Mouse (Mus musculus): ENCODE data around the gene Cd2. TPM values are rescaled to one million over a fixed set of nuclear protein-coding genes. Genes with fewer than 3 reads are reported as not detected.

Gene Cd2
- polyA plus RNA-seq, 1 experiment from 2014 or later: 0.17 TPM

DNA sequence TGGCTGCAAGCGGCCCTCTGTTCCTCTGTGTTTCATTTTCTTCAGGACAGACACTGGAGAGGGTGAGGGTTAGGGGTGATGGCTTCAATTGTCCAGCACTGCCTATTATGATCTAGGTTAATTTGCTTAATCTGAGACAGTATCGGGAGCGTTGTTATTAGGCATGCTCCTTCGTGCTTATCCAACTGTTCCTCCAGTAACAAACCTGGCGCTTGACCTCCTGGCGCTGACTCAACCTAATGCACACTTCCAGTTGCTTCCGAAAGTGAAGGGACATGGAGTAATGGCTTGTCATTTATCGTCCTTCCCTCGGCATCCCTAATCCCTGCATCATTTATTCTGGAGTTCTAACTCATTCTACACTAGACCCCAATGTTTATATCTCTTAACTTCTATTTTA lies 46.9 kb downstream of the Cd2 start:
- 77% methylated on average over 9 of the region's 9 CpGs for WGBS
- no peak for ATAC-seq (ENCODE audit: low read depth)
- H3K36me3 ChIP-seq (ENCODE audit: control insufficient read depth, insufficient read depth, low read length): no peaks in the 10 kb centered on the region
- no peaks in the 10 kb centered on the region for H3K27me3 ChIP-seq (ENCODE audit: control insufficient read depth, insufficient read depth, low read length)
- H3K4me3 ChIP-seq (ENCODE audit: low read depth, low read length): no peak overlapping the region
- H3K9me3 ChIP-seq (ENCODE audit: control insufficient read depth, low read length): no peaks in the 10 kb centered on the region
- H3K27ac ChIP-seq (ENCODE audit: low read depth, low read length): no peak overlapping the region
- H3K9ac ChIP-seq (replicated peaks; ENCODE audit: low read depth, low read length): no peak overlapping the region
- H3K4me1 ChIP-seq (ENCODE audit: control insufficient read depth, insufficient read depth, low read length): peaks cover 15% of the 10 kb centered on the region; the same call in 1 of the 2 replicates
- H3K4me2 ChIP-seq (ENCODE audit: low read depth, low read length): no peak overlapping the region

GRCm38 (mm10) chr3:101239236-101239635 lies 48.5 kb downstream of the Cd2 start:
- no peaks in the 10 kb centered on the region for H3K27me3 ChIP-seq (ENCODE audit: control insufficient read depth, insufficient read depth, low read length)
- 86% methylated on average over 4 of the region's 4 CpGs for WGBS
- H3K9me3 ChIP-seq (ENCODE audit: control insufficient read depth, low read length): no peaks in the 10 kb centered on the region
- no peaks in the 10 kb centered on the region for H3K36me3 ChIP-seq (ENCODE audit: control insufficient read depth, insufficient read depth, low read length)
- no peak overlapping the region for H3K27ac ChIP-seq (ENCODE audit: low read depth, low read length)
- no peak overlapping the region for H3K9ac ChIP-seq (replicated peaks; ENCODE audit: low read depth, low read length)
- H3K4me3 ChIP-seq (ENCODE audit: low read depth, low read length): no peak overlapping the region
- H3K4me2 ChIP-seq (ENCODE audit: low read depth, low read length): no peak overlapping the region
- ATAC-seq (ENCODE audit: low read depth): no peak
- H3K4me1 ChIP-seq (ENCODE audit: control insufficient read depth, insufficient read depth, low read length): peaks cover 15% of the 10 kb centered on the region; the same call in 1 of the 2 replicates

GRCm38 (mm10) chr3:101238695-101239094 lies 49.0 kb downstream of the Cd2 start:
- 84% methylated on average over 6 of the region's 6 CpGs for WGBS

GRCm38 (mm10) chr3:101236995-101237808 lies 50.5 kb downstream of the Cd2 start:
- Histone ChIP-seq H3K4me2 (ENCODE audit: low read depth, low read length) (0 out of 2 replicates have a peak overlapping the region, but pooled peaks have one; percentile 17), H3K36me3 (ENCODE audit: control insufficient read depth, insufficient read depth, low read length) (no peaks in the 10 kb centered on the region), H3K27me3 (ENCODE audit: control insufficient read depth, insufficient read depth, low read length) (no peaks in the 10 kb centered on the region), H3K4me1 (ENCODE audit: control insufficient read depth, insufficient read depth, low read length) (peaks cover 15% of the 10 kb centered on the region; the same call in 1 of the 2 replicates), H3K9ac (replicated peaks; ENCODE audit: low read depth, low read length) (no peak overlapping the region), H3K27ac (ENCODE audit: low read depth, low read length) (peak overlapping the region; percentile 46), H3K4me3 (ENCODE audit: low read depth, low read length) (no peak overlapping the region), H3K9me3 (ENCODE audit: control insufficient read depth, low read length) (no peaks in the 10 kb centered on the region)
- ATAC-seq (ENCODE audit: low read depth): peak; percentile 83
- 15% methylated on average over 16 of the region's 16 CpGs for WGBS

More at GRCm38 (mm10) chr3:101238695-101239094, 49.0 kb downstream of the Cd2 start:
- no peak overlapping the region for H3K9ac ChIP-seq (replicated peaks; ENCODE audit: low read depth, low read length)
- no peak for ATAC-seq (ENCODE audit: low read depth)
- H3K36me3 ChIP-seq (ENCODE audit: control insufficient read depth, insufficient read depth, low read length): no peaks in the 10 kb centered on the region
- H3K4me2 ChIP-seq (ENCODE audit: low read depth, low read length): no peak overlapping the region
- no peak overlapping the region for H3K27ac ChIP-seq (ENCODE audit: low read depth, low read length)
- H3K9me3 ChIP-seq (ENCODE audit: control insufficient read depth, low read length): no peaks in the 10 kb centered on the region
- no peaks in the 10 kb centered on the region for H3K27me3 ChIP-seq (ENCODE audit: control insufficient read depth, insufficient read depth, low read length)
- peaks cover 15% of the 10 kb centered on the region; the same call in 1 of the 2 replicates for H3K4me1 ChIP-seq (ENCODE audit: control insufficient read depth, insufficient read depth, low read length)
- H3K4me3 ChIP-seq (ENCODE audit: low read depth, low read length): no peak overlapping the region

DNA sequence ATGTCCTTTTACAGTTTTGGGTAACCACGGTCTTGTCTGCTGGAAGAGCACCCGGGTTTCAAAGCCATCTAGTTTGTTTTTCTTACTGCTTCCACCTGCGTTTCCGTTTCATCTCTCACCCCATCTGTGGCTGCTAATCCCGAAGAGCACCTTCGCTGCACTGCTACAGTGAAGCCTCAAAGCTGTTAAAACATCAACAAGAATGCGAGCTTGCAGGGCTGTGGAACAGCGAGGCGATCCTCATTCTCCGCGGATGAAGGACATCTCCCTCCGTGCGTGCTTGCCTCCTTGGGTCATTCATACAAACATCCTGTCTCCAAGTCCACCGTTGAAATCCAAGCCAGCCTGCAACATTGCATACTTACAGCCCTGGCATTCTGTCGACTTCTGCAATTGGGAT lies 51.5 kb downstream of the Cd2 start:
- H3K9ac ChIP-seq (replicated peaks; ENCODE audit: low read depth, low read length): peak overlapping the region; percentile 25; the same call in 1 of the 2 replicates
- WGBS: 46% methylated on average over 15 of the region's 15 CpGs
- H3K9me3 ChIP-seq (ENCODE audit: control insufficient read depth, low read length): no peaks in the 10 kb centered on the region
- H3K36me3 ChIP-seq (ENCODE audit: control insufficient read depth, insufficient read depth, low read length): no peaks in the 10 kb centered on the region
- 0 out of 2 replicates have a peak overlapping the region, but pooled peaks have one; percentile 34 for H3K27ac ChIP-seq (ENCODE audit: low read depth, low read length)
- no peak for ATAC-seq (ENCODE audit: low read depth)
- no peaks in the 10 kb centered on the region for H3K27me3 ChIP-seq (ENCODE audit: control insufficient read depth, insufficient read depth, low read length)
- peaks cover 15% of the 10 kb centered on the region; the same call in 1 of the 2 replicates for H3K4me1 ChIP-seq (ENCODE audit: control insufficient read depth, insufficient read depth, low read length)
- H3K4me3 ChIP-seq (ENCODE audit: low read depth, low read length): no peak overlapping the region
- H3K4me2 ChIP-seq (ENCODE audit: low read depth, low read length): no peak overlapping the region

DNA sequence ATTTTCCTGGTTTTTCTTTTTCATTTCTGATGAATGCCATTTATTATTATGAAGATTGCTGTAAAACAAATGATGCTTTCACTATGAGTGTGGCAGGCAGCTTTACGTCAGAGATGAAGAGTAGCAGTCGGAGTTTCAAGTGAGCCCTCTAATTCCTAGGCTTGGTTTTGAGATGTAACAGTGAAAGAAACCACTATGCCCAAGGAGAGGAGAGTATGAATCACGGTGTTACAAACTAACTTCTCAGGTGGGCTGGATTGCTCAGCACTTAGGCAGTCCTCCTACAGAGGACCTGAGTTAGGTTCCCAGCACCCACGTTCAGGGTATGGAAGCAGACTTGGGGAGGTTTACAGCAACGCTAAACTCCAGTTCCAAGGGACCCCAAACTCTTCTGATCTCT lies 52.4 kb downstream of the Cd2 start:
- H3K4me2 ChIP-seq (ENCODE audit: low read depth, low read length): no peak overlapping the region
- no peak overlapping the region for H3K9ac ChIP-seq (replicated peaks; ENCODE audit: low read depth, low read length)
- H3K36me3 ChIP-seq (ENCODE audit: control insufficient read depth, insufficient read depth, low read length): no peaks in the 10 kb centered on the region
- ATAC-seq (ENCODE audit: low read depth): no peak
- WGBS: 90% methylated on average over 5 of the region's 5 CpGs
- no peaks in the 10 kb centered on the region for H3K27me3 ChIP-seq (ENCODE audit: control insufficient read depth, insufficient read depth, low read length)
- H3K4me3 ChIP-seq (ENCODE audit: low read depth, low read length): no peak overlapping the region
- peaks cover 15% of the 10 kb centered on the region; the same call in 1 of the 2 replicates for H3K4me1 ChIP-seq (ENCODE audit: control insufficient read depth, insufficient read depth, low read length)
- H3K27ac ChIP-seq (ENCODE audit: low read depth, low read length): no peak overlapping the region
- H3K9me3 ChIP-seq (ENCODE audit: control insufficient read depth, low read length): no peaks in the 10 kb centered on the region

GRCm38 (mm10) chr3:101233424-101233823 lies 54.3 kb downstream of the Cd2 start:
- peaks cover 15% of the 10 kb centered on the region; the same call in 1 of the 2 replicates for H3K4me1 ChIP-seq (ENCODE audit: control insufficient read depth, insufficient read depth, low read length)
- no peaks in the 10 kb centered on the region for H3K9me3 ChIP-seq (ENCODE audit: control insufficient read depth, low read length)
- no peak overlapping the region for H3K9ac ChIP-seq (replicated peaks; ENCODE audit: low read depth, low read length)
- ATAC-seq (ENCODE audit: low read depth): no peak
- no peak overlapping the region for H3K27ac ChIP-seq (ENCODE audit: low read depth, low read length)
- H3K27me3 ChIP-seq (ENCODE audit: control insufficient read depth, insufficient read depth, low read length): no peaks in the 10 kb centered on the region
- H3K36me3 ChIP-seq (ENCODE audit: control insufficient read depth, insufficient read depth, low read length): no peaks in the 10 kb centered on the region
- 91% methylated on average over 5 of the region's 5 CpGs for WGBS
- H3K4me2 ChIP-seq (ENCODE audit: low read depth, low read length): no peak overlapping the region
- no peak overlapping the region for H3K4me3 ChIP-seq (ENCODE audit: low read depth, low read length)

DNA sequence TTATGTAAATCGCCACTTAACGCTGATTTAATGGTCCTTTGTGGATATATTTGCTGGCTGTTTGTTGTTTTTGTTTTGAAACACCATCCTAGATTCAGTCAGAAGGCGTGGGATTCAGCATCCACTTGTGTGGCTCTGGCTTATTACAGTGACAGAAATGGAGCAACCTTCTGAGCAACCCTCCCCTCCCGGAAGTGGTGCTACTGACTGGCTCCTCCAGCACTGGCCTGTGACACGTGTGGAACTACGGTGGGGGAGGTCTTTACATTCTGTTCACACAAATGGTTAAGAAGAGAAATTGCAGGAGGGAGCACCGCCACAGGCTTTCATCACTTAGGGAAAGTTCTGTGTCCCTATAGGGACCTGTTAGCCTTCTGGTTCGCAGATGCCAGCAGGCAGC lies 55.2 kb downstream of the Cd2 start:
- no peak overlapping the region for H3K4me2 ChIP-seq (ENCODE audit: low read depth, low read length)
- H3K4me1 ChIP-seq (ENCODE audit: control insufficient read depth, insufficient read depth, low read length): peaks cover 11% of the 10 kb centered on the region; the same call in 1 of the 2 replicates
- no peak overlapping the region for H3K4me3 ChIP-seq (ENCODE audit: low read depth, low read length)
- ATAC-seq (ENCODE audit: low read depth): no peak
- H3K27me3 ChIP-seq (ENCODE audit: control insufficient read depth, insufficient read depth, low read length): no peaks in the 10 kb centered on the region
- H3K36me3 ChIP-seq (ENCODE audit: control insufficient read depth, insufficient read depth, low read length): no peaks in the 10 kb centered on the region
- H3K9me3 ChIP-seq (ENCODE audit: control insufficient read depth, low read length): no peaks in the 10 kb centered on the region
- WGBS: 41% methylated on average over 8 of the region's 8 CpGs
- no peak overlapping the region for H3K9ac ChIP-seq (replicated peaks; ENCODE audit: low read depth, low read length)
- H3K27ac ChIP-seq (ENCODE audit: low read depth, low read length): no peak overlapping the region

DNA sequence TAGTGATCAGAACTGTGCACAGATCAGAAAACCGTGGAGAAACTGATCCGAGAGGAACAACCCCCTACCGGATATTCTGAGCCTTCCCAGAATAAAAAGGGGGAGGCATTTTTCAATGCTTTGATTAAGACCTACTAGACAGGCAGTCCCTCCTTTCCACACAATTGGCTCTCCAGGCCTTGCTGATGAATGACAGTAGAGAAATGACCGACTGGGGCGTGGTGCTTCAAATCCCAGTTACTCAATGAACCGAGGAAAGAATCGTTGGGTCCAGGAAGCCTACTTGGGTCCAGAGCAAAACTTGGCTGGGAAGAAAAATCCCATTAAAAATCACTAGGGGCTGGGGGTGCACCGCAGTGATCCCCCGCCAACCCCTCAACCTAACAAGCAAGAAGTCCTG lies 57.5 kb downstream of the Cd2 start:
- H3K4me1 ChIP-seq (ENCODE audit: control insufficient read depth, insufficient read depth, low read length): no peaks in the 10 kb centered on the region
- H3K27me3 ChIP-seq (ENCODE audit: control insufficient read depth, insufficient read depth, low read length): no peaks in the 10 kb centered on the region
- H3K27ac ChIP-seq (ENCODE audit: low read depth, low read length): no peak overlapping the region
- H3K36me3 ChIP-seq (ENCODE audit: control insufficient read depth, insufficient read depth, low read length): no peaks in the 10 kb centered on the region
- WGBS: 61% methylated on average over 9 of the region's 9 CpGs
- ATAC-seq (ENCODE audit: low read depth): no peak
- H3K4me2 ChIP-seq (ENCODE audit: low read depth, low read length): no peak overlapping the region
- no peaks in the 10 kb centered on the region for H3K9me3 ChIP-seq (ENCODE audit: control insufficient read depth, low read length)
- H3K9ac ChIP-seq (replicated peaks; ENCODE audit: low read depth, low read length): no peak overlapping the region
- no peak overlapping the region for H3K4me3 ChIP-seq (ENCODE audit: low read depth, low read length)

Data from neural tube, embryonic 14.5 days (tissue).